In the genomic region with DNA sequence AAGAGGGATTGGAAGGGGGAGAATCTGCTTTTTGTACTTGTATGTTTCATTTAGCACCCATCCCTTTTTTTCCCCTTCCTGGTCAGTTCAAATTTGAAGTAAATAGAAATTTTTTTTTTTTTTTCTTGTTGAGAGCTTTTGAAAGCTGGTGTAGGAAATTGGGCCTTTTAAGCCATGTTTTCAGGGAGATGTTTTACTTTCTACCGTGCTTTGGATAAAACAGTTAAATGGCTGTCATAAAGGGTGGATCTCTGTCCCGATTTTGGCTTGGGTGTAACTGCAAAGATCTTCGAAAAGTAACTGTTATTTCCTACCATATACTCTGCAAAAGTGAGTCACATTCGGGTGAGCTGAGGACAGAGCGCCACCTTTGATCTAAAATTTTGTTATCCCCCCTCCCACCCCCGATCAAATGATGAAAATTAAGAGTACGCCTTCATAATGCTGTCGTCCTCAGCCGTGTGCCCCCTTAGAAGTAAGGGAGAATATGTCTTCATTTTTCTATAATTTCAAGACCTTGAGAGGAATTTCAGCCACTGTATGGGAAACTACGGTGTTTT, we compare ENCODE assay signal across 8 mouse cellular contexts. TPM values are rescaled to one million over a fixed set of nuclear protein-coding genes. Genes with fewer than 3 reads are reported as not detected.
DNase-seq lines count a peak whose midpoint lies in the region; ATAC-seq and TF ChIP-seq lines count a peak whose summit lies in the region.

No protein-coding gene starts in this region.

- DNase-seq in liver, adult 2 months (ENCODE audit: extremely low read depth, low read depth, low spot score), result no peak
- DNase-seq in liver, result no peak
- DNase-seq in limb, embryonic 11.5 days (ENCODE audit: low spot score), result no peak
- no peak for DNase-seq in thymus, postnatal 25 days
- no peak for DNase-seq in gastrocnemius, postnatal 4 days (ENCODE audit: low spot score in 2 of 2)
- DNase-seq in right cerebral cortex, postnatal 25 days, result no peak

- H3K27ac ChIP-seq in liver, adult 2 months (replicated peaks; ENCODE audit: insufficient read depth, low read depth, low read length), result no peak overlapping the region
- no peak overlapping the region for H3K27ac ChIP-seq in embryonic fibroblast, embryonic 13.5 days (ENCODE audit: insufficient read depth, low read length)
- H3K27ac ChIP-seq in limb, embryonic 11.5 days (replicated peaks; ENCODE audit: low read depth, low read length), result no peak overlapping the region
- peak overlapping the region; percentile 100 for H3K27ac ChIP-seq in neural tube, embryonic 15.5 days (replicated peaks)

- no peaks in the 10 kb centered on the region for H3K9me3 ChIP-seq in limb, embryonic 11.5 days (ENCODE audit: control insufficient read depth, low read length)
- H3K9me3 ChIP-seq in neural tube, embryonic 15.5 days (replicated peaks), result no peaks in the 10 kb centered on the region

- no peaks in the 10 kb centered on the region for H3K27me3 ChIP-seq in liver, adult 2 months (ENCODE audit: control insufficient read depth, insufficient read depth, low read length)
- no peaks in the 10 kb centered on the region for H3K27me3 ChIP-seq in limb, embryonic 11.5 days (ENCODE audit: control insufficient read depth, insufficient read depth, low read length)
- no peaks in the 10 kb centered on the region for H3K27me3 ChIP-seq in neural tube, embryonic 15.5 days (replicated peaks)

- H3K36me3 ChIP-seq in liver, adult 2 months (ENCODE audit: control insufficient read depth, insufficient read depth, low read length), result no peaks in the 10 kb centered on the region
- no peaks in the 10 kb centered on the region for H3K36me3 ChIP-seq in limb, embryonic 11.5 days (ENCODE audit: control insufficient read depth, insufficient read depth, low read length)
- no peaks in the 10 kb centered on the region for H3K36me3 ChIP-seq in neural tube, embryonic 15.5 days

- TF ChIP-seq CTCF in liver, adult 2 months (IDR thresholded peaks at IDR 0.05; ENCODE audit: low read depth, low read length), result no peak
- TF ChIP-seq CTCF in embryonic fibroblast, embryonic 13.5 days (IDR thresholded peaks at IDR 0.05; ENCODE audit: borderline replicate concordance, insufficient read depth, low read length), result no peak

- TF ChIP-seq POLR2A in liver, adult 2 months (IDR thresholded peaks at IDR 0.05; ENCODE audit: extremely low read depth, insufficient read depth, low read length), result no peak
- no peak for TF ChIP-seq POLR2A in embryonic fibroblast, embryonic 13.5 days (IDR thresholded peaks at IDR 0.05; ENCODE audit: low read depth, low read length)

- H3K79me2 ChIP-seq in liver, adult 2 months (ENCODE audit: control insufficient read depth, insufficient read depth, low read length), result peaks cover 20% of the 10 kb centered on the region

- H3K4me3 ChIP-seq in liver, adult 2 months (ENCODE audit: insufficient read depth, low read depth, low read length), result 0 out of 2 replicates have a peak overlapping the region, but pooled peaks have one; percentile 18
- H3K4me3 ChIP-seq in embryonic fibroblast, embryonic 13.5 days (ENCODE audit: insufficient read depth, low read length), result peak overlapping the region; percentile 97
- H3K4me3 ChIP-seq in limb, embryonic 11.5 days (ENCODE audit: low read depth, low read length), result no peak overlapping the region
- H3K4me3 ChIP-seq in neural tube, embryonic 15.5 days (replicated peaks), result peak overlapping the region; percentile 96

- no peak for ATAC-seq in limb, embryonic 11.5 days (ENCODE audit: insufficient number of reproducible peaks, low FRiP score, low TSS enrichment, low read depth)
- no peak for ATAC-seq in neural tube, embryonic 15.5 days (ENCODE audit: low FRiP score)

- peak overlapping the region; percentile 90; the same call in 1 of the 2 replicates for H3K4me2 ChIP-seq in limb, embryonic 11.5 days (ENCODE audit: low read depth, severe bottlenecking)
- peak overlapping the region; percentile 73 for H3K4me2 ChIP-seq in neural tube, embryonic 15.5 days

- 76% methylated on average over 10 of the region's 10 CpGs for whole genome bisulfite sequencing in liver, adult 2 months
- 74% methylated on average over 10 of the region's 10 CpGs for WGBS in limb, embryonic 11.5 days
- WGBS in neural tube, embryonic 15.5 days, result 59% methylated on average over 10 of the region's 10 CpGs

- H3K9ac ChIP-seq in liver, adult 2 months (ENCODE audit: low read depth, low read length), result no peak overlapping the region
- no peak overlapping the region for H3K9ac ChIP-seq in limb, embryonic 11.5 days (ENCODE audit: low read length)
- H3K9ac ChIP-seq in neural tube, embryonic 15.5 days (replicated peaks), result peak overlapping the region; percentile 97

- H3K4me1 ChIP-seq in liver, adult 2 months (ENCODE audit: control insufficient read depth, insufficient read depth, low read length), result peaks cover 3% of the 10 kb centered on the region
- H3K4me1 ChIP-seq in embryonic fibroblast, embryonic 13.5 days (ENCODE audit: control insufficient read depth, insufficient read depth, low read length), result peaks cover 3% of the 10 kb centered on the region; the same call in 1 of the 2 replicates
- H3K4me1 ChIP-seq in limb, embryonic 11.5 days (ENCODE audit: control insufficient read depth, insufficient read depth, low read length), result peaks cover 2% of the 10 kb centered on the region; the same call in 1 of the 2 replicates
- peaks cover 19% of the 10 kb centered on the region; the same call in 1 of the 2 replicates for H3K4me1 ChIP-seq in neural tube, embryonic 15.5 days

RNA-seq across cellular contexts. Expression of a gene that starts 2.7 kb away (rescaled TPM):
- 28.8 and 31.5 TPM in 2 replicates for total RNA-seq in liver, adult 2 months (2014; rRNA removed)
- polyA plus RNA-seq in liver, adult 2 months (2012; rRNA removed), result 4.7 and 5.2 TPM in 2 replicates
- 93.0 and 99.5 TPM in 2 replicates for polyA plus RNA-seq in embryonic fibroblast, embryonic 13.5 days (2011; ENCODE audit: insufficient read length, low read depth, missing spikeins)
- 92.1 and 96.2 TPM in 2 replicates for polyA plus RNA-seq in limb, embryonic 11.5 days (2014; fragmentation: Nextera tagmentation; extraction: Ambion mirVana)
- 372 and 398 TPM in 2 replicates for polyA plus RNA-seq in neural tube, embryonic 15.5 days (2015; fragmentation: Nextera tagmentation; extraction: Ambion mirVana)
- total RNA-seq in gastrocnemius, postnatal 4 days (2021), result 100 to 1,000 TPM in 1 of 2 experiments, 10 to 100 TPM in 1; 95.1 to 102 TPM

Comparison
In these comparisons a context has a peak if more than half of its experiments do, and no peak if none do; other contexts are left out.
1. RNA of a gene that starts 2.7 kb away (polyA plus RNA-seq): 372 to 398 TPM in neural tube, embryonic 15.5 days, 92.1 to 96.2 TPM in limb, embryonic 11.5 days and 93.0 to 99.5 TPM in embryonic fibroblast, embryonic 13.5 days; 4.7 to 5.2 TPM in liver, adult 2 months; every median in the first group is over 10 times any median in the second.